Mouse (Mus musculus) heart, adult 8-10 months (tissue): ENCODE data around the gene Olfr944. TPM values are rescaled to one million over a fixed set of nuclear protein-coding genes. Genes with fewer than 3 reads are reported as not detected.

Experiments used
- DNase-seq: peaks from one replicate; pipeline ENCODE4 v3.0.0; 2022; ENCODE audit warnings: low spot score
- total RNA-seq, 4 experiments: library from RNA; stranded (reverse); gene quantifications; 2 replicates each; pipeline ENCODE4 v1.2.4; 2022

The Olfr944 gene
- not detected for total RNA-seq

DNA sequence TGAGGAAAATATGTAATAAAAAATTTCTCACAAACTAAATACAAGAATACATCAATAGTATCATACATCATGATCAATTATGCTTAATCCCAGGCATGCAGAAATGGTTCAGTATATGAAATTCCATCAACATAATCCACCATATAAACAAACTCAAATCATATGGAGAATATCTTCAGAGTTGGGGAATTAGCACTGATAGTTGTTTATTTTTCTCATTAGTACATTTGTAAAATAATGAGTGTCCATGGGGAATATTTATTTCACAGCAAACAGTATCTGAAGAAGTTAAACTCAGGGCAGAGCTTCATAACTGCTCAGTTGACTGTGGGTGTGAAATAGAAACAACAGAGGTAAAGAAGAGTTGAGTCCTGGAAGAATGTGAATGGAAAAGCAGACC, at the start of gene Olfr944:
Gene Olfr944 (plus strand): TSS at position 301 of the 400 bp plus-strand sequence.
- DNase-seq = no peak

DNA sequence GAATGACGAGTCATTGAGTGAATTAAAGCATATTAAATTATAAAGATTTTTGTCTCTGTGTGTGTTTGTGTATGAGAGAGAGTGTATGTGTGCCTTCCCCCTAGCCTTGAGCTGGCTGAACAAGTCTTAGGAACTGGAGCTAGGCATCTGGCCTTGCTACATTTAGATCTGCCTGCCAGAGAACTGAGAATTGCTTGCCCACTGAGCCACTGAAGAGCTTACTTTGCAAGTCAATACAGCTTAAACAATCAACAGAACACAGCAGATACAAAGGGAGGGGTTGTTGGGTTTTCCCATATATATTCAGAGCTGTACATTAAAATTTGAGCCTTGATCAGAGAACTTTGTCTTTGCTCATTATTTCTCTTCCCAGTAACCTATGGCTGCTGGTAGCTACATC, 49.3 kb upstream of the Olfr944 start:
- DNase-seq = no peak

DNA sequence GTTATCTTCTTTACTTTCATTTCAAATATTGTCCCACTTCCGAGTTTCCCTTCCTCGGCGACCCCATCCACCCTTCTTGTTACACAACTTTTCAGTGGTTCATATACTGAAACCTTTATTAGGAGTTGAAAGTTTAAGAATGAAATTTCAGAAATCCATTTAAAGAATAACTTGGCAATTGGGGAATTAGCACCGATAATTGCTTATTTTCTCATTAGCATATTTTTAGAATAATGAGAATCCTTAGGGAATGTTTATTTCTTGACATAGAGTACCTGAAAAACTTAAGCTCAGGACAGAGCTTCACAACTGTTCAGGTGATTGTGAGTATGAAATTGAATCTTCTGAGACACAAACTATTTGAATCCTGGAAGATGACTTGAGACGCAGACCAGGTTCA, 35.7 kb upstream of the Olfr944 start, which contains the start of gene Olfr943:
Gene Olfr943 (plus strand): TSS at position 301 of the 400 bp plus-strand sequence.
- DNase-seq = no peak

DNA sequence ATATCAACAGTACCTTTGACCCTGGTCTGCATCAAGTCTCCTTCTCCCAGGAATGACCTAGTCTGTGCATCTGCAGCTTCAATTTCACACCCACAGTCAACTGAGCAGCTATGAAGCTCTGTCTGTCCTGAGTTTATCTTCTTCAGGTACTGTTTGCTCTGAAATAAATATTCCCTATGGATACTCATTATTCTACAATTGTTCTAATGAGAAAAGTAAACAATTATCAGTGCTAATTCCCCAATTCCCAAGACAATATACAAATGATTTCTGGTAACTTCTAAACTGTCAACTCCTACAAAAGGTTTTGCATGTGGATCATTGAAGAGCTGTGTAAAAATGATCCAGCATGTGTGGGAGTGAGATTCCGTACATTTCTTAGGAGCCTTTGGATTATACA, 48.2 kb downstream of the Olfr944 start, which contains the start of gene Olfr1537:
Gene Olfr1537 (minus strand): TSS at position 101 of the 400 bp plus-strand sequence.
- DNase-seq = no peak

Other genes with a start within 250 kb of the Olfr944 start
- gene Olfr933, start 229.6 kb upstream of the Olfr944 start, total RNA-seq = not detected
- gene Olfr934, start 213.6 kb upstream of the Olfr944 start, total RNA-seq = not detected
- not detected for gene Olfr935, start 202.2 kb upstream of the Olfr944 start, total RNA-seq
- not detected for gene Olfr146, start 178.5 kb upstream of the Olfr944 start, total RNA-seq
- gene Olfr937, start 137.0 kb upstream of the Olfr944 start, total RNA-seq = not detected
- not detected for gene Olfr938, start 123.0 kb upstream of the Olfr944 start, total RNA-seq
- not detected for gene Olfr27, start 73.8 kb upstream of the Olfr944 start, total RNA-seq
- gene Olfr943, start 35.6 kb upstream of the Olfr944 start, total RNA-seq = not detected
- gene Olfr1537, start 48.1 kb downstream of the Olfr944 start, total RNA-seq = not detected
- gene Olfr945, start 74.9 kb downstream of the Olfr944 start, total RNA-seq = not detected
- not detected for gene Olfr948, start 124.1 kb downstream of the Olfr944 start, total RNA-seq
- gene Olfr951, start 185.5 kb downstream of the Olfr944 start, total RNA-seq = not detected
- not detected for gene Olfr952, start 225.2 kb downstream of the Olfr944 start, total RNA-seq